Mouse (Mus musculus) myocyte (in vitro differentiated cells): ENCODE results near the gene Syt8. TPM values are rescaled to one million over a fixed set of nuclear protein-coding genes. Genes with fewer than 3 reads are reported as not detected.

Experiments
- H3K27me3 ChIP-seq: one replicate; pipeline ENCODE4 v1.6.1; 2011; ENCODE audit not compliant: control insufficient read depth, insufficient read depth, insufficient read length
- H3K36me3 ChIP-seq: one replicate; pipeline ENCODE4 v1.6.1; 2011; ENCODE audit not compliant: control insufficient read depth, insufficient read depth
- H3K4me2 ChIP-seq: one replicate; pipeline ENCODE4 v1.6.1; 2011; ENCODE audit warnings: low read depth, control low read depth
- H3K4me3 ChIP-seq: one replicate; pipeline ENCODE4 v1.5.1; 2011; ENCODE audit warnings: mild to moderate bottlenecking, control low read depth, moderate library complexity
- H3K79me2 ChIP-seq: one replicate; pipeline ENCODE4 v1.6.1; 2011; ENCODE audit not compliant: control insufficient read depth, insufficient read depth
- H3ac ChIP-seq: one replicate; pipeline ENCODE4 v1.6.1; 2011; ENCODE audit not compliant: control insufficient read depth, insufficient read length
- E2F4 ChIP-seq: IDR thresholded peaks from one replicate; pipeline ENCODE4 v1.6.1; 2011; ENCODE audit warnings: mild to moderate bottlenecking, control low read depth, moderate library complexity; ENCODE audit not compliant: insufficient read depth
- MYOD1 ChIP-seq, 3 experiments: IDR thresholded peaks; one replicate each; pipeline ENCODE4 v1.6.1; 2011; ENCODE audit warnings: control low read depth in 2 of 3, low read depth in 2 of 3, mild to moderate bottlenecking in 2 of 3, moderate library complexity in 1 of 3; ENCODE audit not compliant: insufficient read length in 2 of 3, control insufficient read depth in 1 of 3
- MYOG ChIP-seq, 3 experiments: IDR thresholded peaks; one replicate each; pipeline ENCODE4 v1.6.1; 2011; ENCODE audit warnings: control low read depth in 2 of 3, low read depth in 2 of 3, mild to moderate bottlenecking in 2 of 3; ENCODE audit not compliant: insufficient read length in 2 of 3, control insufficient read depth in 1 of 3, insufficient read depth in 1 of 3
- POLR2A ChIP-seq: IDR thresholded peaks from one replicate; pipeline ENCODE4 v1.6.1; 2011; ENCODE audit warnings: low read depth, mild to moderate bottlenecking, control low read depth, moderate library complexity; ENCODE audit not compliant: insufficient read length
- POLR2AphosphoS2 ChIP-seq: IDR thresholded peaks from one replicate; pipeline ENCODE4 v1.6.1; 2011; ENCODE audit warnings: low read depth, control low read depth; ENCODE audit not compliant: insufficient read length
- REST ChIP-seq: IDR thresholded peaks from one replicate; pipeline ENCODE4 v1.6.1; 2011; ENCODE audit warnings: mild to moderate bottlenecking, control low read depth, moderate library complexity; ENCODE audit not compliant: insufficient read depth, insufficient read length
- SRF ChIP-seq: IDR thresholded peaks from one replicate; pipeline ENCODE4 v1.6.1; 2011; ENCODE audit warnings: low read depth; ENCODE audit not compliant: control insufficient read depth, insufficient read length
- TCF12 ChIP-seq: IDR thresholded peaks from one replicate; pipeline ENCODE4 v1.6.1; 2011; ENCODE audit warnings: mild to moderate bottlenecking, control low read depth; ENCODE audit not compliant: poor library complexity, insufficient read depth, severe bottlenecking
- TCF3 ChIP-seq: IDR thresholded peaks from one replicate; pipeline ENCODE4 v1.6.1; 2011; ENCODE audit warnings: low read depth, control low read depth; ENCODE audit not compliant: insufficient read length
- USF1 ChIP-seq: IDR thresholded peaks from one replicate; pipeline ENCODE4 v1.6.1; 2011; ENCODE audit warnings: low read depth, mild to moderate bottlenecking, control low read depth, moderate library complexity
- polyA plus RNA-seq: library from polyadenylated mRNA; unstranded; fragments of >200 nt; fragmentation: generic; extraction: Trizol; gene quantifications from one replicate; pipeline ENCODE4 v1.2.1, GENCODE M21; 2012; ENCODE audit warnings: missing spikeins

Syt8 gene
- polyA plus RNA-seq, 1 experiment, result 14.5 TPM

- H3K4me2 ChIP-seq, result peak overlapping the region; percentile 94
- peak overlapping the region; percentile 70 for H3ac ChIP-seq
- peak; percentile 85 for TF ChIP-seq POLR2AphosphoS2
- no peak for TF ChIP-seq SRF
- TF ChIP-seq TCF12, result no peak
- TF ChIP-seq POLR2A, result peak; percentile 84
- TF ChIP-seq MYOD1 (IDR thresholded peaks at IDR 0.05; ENCODE audit: control insufficient read depth in 1 of 3, insufficient read length in 2 of 3, low read depth in 2 of 3), result peak in 2 of 3 experiments; percentile 35 to 73
- peak in 1 of 3 experiments; percentile 77 for TF ChIP-seq MYOG (IDR thresholded peaks at IDR 0.05; ENCODE audit: control insufficient read depth in 1 of 3, insufficient read depth in 1 of 3, insufficient read length in 2 of 3, low read depth in 2 of 3)
- peaks cover 56% of the 10 kb centered on the region for H3K79me2 ChIP-seq
- no peaks in the 10 kb centered on the region for H3K27me3 ChIP-seq
- H3K36me3 ChIP-seq, result no peaks in the 10 kb centered on the region
- H3K4me3 ChIP-seq, result peak overlapping the region; percentile 86
These were observed 37.4 kb downstream of the Syt8 start for GRCm38 (mm10) chr7:142471884-142472570.

- no peaks in the 10 kb centered on the region for H3K27me3 ChIP-seq
- H3K36me3 ChIP-seq, result no peaks in the 10 kb centered on the region
- TF ChIP-seq POLR2AphosphoS2, result peak; percentile 16
- no peak for TF ChIP-seq E2F4
- H3K4me2 ChIP-seq, result peak overlapping the region; percentile 94
- peaks cover 65% of the 10 kb centered on the region for H3K79me2 ChIP-seq
- H3ac ChIP-seq, result peak overlapping the region; percentile 70
- H3K4me3 ChIP-seq, result peak overlapping the region; percentile 86
These were observed 38.3 kb downstream of the Syt8 start for GRCm38 (mm10) chr7:142472936-142473335.

GRCm38 (mm10) chr7:142473476-142473875 lies 38.8 kb downstream of the Syt8 start:
- Histone ChIP-seq H3K79me2 (peaks cover 70% of the 10 kb centered on the region), H3ac (peak overlapping the region; percentile 70), H3K4me3 (peak overlapping the region; percentile 86), H3K4me2 (peak overlapping the region; percentile 94), H3K36me3 (no peaks in the 10 kb centered on the region), H3K27me3 (no peaks in the 10 kb centered on the region)
- no peak for TF ChIP-seq E2F4

- Histone ChIP-seq H3K27me3 (no peaks in the 10 kb centered on the region), H3K4me3 (peak overlapping the region; percentile 86), H3K36me3 (no peaks in the 10 kb centered on the region), H3K79me2 (peaks cover 84% of the 10 kb centered on the region), H3ac (peak overlapping the region; percentile 13), H3K4me2 (peak overlapping the region; percentile 94)
- TF ChIP-seq POLR2AphosphoS2 (peak; percentile 78), POLR2A (peak; percentile 74), MYOD1 (IDR thresholded peaks at IDR 0.05; ENCODE audit: control insufficient read depth in 1 of 3, insufficient read length in 2 of 3, low read depth in 2 of 3) (peak in 2 of 3 experiments; percentile 59 to 61), SRF (no peak), MYOG (IDR thresholded peaks at IDR 0.05; ENCODE audit: control insufficient read depth in 1 of 3, insufficient read depth in 1 of 3, insufficient read length in 2 of 3, low read depth in 2 of 3) (peak in 2 of 3 experiments; percentile 45 to 74), E2F4 (no peak), USF1 (no peak), TCF12 (no peak), TCF3 (no peak)
These were observed 40.1 kb downstream of the Syt8 start for GRCm38 (mm10) chr7:142474799-142475198.

GRCm38 (mm10) chr7:142475641-142476040 lies 41.0 kb downstream of the Syt8 start:
- peaks cover 4% of the 10 kb centered on the region for H3K36me3 ChIP-seq
- H3K79me2 ChIP-seq, result peaks cover 92% of the 10 kb centered on the region
- no peaks in the 10 kb centered on the region for H3K27me3 ChIP-seq
- peak; percentile 4 for TF ChIP-seq POLR2A
- TF ChIP-seq REST, result no peak
- H3ac ChIP-seq, result peak overlapping the region; percentile 13
- peak overlapping the region; percentile 94 for H3K4me2 ChIP-seq
- H3K4me3 ChIP-seq, result peak overlapping the region; percentile 86

GRCm38 (mm10) chr7:142476271-142476670 lies 41.6 kb downstream of the Syt8 start:
- Histone ChIP-seq H3K4me2 (peak overlapping the region; percentile 94), H3K4me3 (peak overlapping the region; percentile 86), H3K36me3 (peaks cover 4% of the 10 kb centered on the region), H3ac (peak overlapping the region; percentile 13), H3K27me3 (no peaks in the 10 kb centered on the region), H3K79me2 (peaks cover 98% of the 10 kb centered on the region)
- TF ChIP-seq E2F4 (no peak), POLR2AphosphoS2 (peak; percentile 31)
